Mouse (Mus musculus) megakaryocyte-erythroid progenitor cell, adult 5-6 weeks (primary cell): ENCODE measurements at regions not wholly inside any gene's neighbourhood (a gene's known extent, or its start where the extent isn't known, plus 50 kb on each side); places are given as distances from the start of the nearest gene placed in this dataset.
"Not testable (repeated sequence)": the region's sequence is repeated elsewhere in the genome, so short reads cannot be mapped to it uniquely, and the experiment has no call there.

Experiments used
- ATAC-seq: replicated peaks from 2 replicates; pipeline ENCODE4 v1.8.0; 2016; ENCODE audit warnings: mild to moderate bottlenecking, inconsistent platforms; ENCODE audit not compliant: severe bottlenecking, poor library complexity, low FRiP score, low TSS enrichment

- no peak for ATAC-seq
These were observed 130.0 kb upstream of the Ubl3 start for GRCm38 (mm10) chr5:148682553-148682952.

DNA sequence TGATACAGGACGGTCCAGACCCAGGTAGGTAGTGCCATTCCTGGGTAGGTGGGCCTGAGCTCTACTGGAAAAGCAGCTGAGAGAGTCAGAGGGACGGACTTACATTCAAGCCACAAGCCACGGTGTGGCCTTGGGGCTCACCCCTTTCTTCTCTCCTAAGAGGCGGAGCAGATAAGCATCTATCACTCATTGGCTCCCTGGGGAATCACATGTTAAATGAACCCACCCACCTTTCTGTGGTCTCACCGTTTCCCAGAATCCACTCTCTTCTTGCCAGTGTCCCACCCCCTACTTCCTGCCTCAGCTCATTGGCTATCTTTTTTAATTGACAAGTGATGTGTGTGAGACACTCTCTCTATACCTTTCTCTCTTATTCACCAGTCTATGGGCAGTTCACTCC is 127.8 kb upstream of the Ubl3 start:
- ATAC-seq = no peak

GRCm38 (mm10) chr5:148679586-148679985 is 127.0 kb upstream of the Ubl3 start:
- no peak for ATAC-seq

DNA sequence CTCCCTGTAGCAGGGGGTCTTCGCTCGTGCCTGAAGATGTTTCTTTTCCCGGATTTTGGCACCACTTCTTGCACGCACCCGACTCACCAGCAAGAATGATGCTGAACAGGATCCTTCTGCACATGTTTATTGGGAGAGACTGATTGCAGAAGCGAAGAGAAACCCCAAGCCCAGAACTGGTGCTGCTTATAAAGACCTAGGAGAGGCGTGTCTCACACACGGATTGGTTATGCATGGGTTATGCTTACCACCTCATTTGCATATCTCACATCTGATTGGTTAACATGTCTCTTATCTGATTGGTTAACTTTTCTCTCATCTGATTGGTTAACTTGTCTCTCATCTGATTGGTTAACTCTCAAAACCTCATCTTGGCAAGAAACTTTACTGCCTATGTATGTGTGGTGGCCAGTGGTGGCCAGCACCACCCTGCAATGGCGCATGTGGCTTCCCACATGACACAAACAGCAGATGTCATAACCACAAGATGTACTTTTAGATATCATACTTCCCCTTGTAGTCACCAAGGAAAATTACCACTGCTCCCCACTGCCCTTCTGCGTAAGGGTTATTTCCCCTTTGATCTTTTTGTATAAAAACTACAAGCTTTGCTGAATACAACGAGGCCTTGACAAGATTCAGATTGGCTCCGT is 125.8 kb upstream of the Ubl3 start:
- not testable (repeated sequence) for ATAC-seq

DNA sequence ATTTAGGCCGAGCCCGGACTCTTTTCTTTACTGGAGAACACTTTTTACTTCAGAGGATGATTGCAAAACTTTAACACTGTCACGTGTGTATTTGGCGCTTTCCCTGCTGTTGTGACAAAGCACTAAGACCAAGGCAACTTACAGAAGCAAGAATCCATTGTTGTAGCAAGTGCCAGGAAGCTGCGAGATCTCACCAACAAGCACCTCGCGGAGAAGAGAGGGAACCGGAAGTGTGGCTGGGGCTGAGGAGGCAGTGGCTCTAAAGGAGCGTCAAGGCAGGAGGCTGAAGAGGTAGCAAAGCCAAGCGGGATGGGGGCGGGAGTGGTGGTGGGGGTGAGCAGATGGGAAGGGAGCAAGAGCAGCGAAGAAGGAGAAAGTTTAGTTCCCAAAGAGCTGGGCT is 121.7 kb upstream of the Ubl3 start:
- ATAC-seq = no peak

DNA sequence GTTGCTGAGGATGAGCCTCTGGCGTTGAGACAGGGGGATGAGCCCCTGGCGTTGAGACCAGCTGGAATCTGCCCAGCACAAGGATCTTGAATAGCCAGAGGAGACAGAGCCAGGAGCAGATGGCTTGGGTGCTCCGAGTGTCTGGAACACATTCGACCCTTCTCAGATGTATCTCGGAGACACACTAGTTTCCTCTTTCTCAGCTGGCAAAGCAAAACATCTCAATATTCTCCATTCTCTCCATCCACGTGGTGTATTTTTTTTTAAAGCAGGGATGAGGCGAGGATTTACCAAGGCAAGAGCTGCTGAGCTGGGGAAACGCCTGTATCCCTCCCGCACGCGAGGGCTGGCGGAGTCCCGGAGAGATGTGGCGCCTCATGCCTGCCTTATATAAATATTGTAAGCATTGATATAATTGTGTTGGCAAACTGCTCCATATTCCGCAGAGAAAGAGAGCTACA is 109.7 kb upstream of the Ubl3 start:
- no peak for ATAC-seq

GRCm38 (mm10) chr5:148661120-148661519 is 108.5 kb upstream of the Ubl3 start:
- no peak for ATAC-seq

DNA sequence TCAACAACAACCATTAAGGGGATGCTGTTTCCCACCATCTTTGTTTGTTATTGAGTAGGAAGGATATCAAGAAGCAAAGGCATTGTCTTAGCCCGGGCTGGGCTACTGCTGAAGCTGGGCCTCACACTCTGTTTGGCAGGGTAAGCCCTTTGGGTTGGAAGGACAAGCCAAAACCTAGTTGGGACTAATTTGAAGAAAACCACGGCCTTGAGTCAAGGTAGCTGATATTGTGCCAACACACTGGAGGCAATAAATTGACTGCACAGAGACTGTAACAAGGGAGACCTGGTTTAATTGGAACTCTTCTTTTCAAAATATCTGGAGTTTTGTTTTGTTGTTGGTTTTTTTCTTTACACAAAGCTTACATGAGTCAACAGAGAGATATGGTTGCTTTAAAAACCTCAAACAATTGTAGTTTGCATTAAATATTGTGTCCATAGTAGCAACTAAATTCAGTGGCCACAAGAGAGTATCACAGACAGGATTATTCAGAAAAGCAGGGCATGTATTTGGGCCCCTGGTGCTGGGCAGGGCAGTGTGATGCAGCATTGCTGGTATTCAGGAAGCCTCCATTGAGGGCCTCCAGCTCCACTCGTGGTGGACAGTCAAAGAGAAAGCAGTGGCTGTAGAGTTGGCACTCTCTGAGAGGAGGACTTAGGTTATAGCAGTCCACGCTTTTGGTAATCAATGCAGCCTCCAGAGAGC is 105.5 kb upstream of the Ubl3 start:
- no peak for ATAC-seq

DNA sequence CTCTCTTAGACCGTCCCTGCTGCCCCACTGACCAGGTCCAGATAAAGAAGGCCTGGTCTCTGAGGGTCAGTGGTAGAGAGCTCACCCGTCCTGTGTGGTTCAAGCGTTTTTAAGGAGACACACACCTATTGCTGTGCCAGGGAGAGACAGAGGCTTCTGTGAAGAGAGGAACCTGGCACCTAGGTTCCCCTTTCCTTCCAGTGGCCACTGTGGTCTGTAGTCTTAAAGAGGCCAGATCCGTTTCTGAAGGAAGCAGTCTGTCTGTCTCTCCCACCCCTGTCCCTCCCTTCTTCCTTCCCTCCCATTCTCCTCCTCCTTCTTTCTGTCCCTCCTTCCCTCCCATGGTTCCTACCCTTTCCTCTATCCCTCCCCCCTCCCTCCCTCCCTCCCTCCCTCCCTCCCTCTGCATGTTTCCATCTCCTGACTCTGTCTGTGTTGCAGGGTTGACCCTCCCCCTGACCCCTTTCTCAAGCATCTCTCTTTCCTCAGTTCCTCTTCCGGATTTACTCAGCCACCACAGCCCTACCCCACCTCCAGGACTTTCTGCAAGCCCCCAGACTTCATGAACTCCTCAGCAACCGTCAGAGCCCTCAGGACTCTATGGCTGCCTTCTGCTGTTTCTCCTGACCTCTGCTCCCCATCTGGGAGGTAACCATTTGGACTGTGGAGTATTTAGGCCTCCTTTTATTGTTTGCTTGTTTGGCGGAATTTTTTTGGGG is 100.1 kb upstream of the Ubl3 start:
- ATAC-seq = no peak

GRCm38 (mm10) chr5:148651736-148652135 is 99.1 kb upstream of the Ubl3 start:
- ATAC-seq = no peak

DNA sequence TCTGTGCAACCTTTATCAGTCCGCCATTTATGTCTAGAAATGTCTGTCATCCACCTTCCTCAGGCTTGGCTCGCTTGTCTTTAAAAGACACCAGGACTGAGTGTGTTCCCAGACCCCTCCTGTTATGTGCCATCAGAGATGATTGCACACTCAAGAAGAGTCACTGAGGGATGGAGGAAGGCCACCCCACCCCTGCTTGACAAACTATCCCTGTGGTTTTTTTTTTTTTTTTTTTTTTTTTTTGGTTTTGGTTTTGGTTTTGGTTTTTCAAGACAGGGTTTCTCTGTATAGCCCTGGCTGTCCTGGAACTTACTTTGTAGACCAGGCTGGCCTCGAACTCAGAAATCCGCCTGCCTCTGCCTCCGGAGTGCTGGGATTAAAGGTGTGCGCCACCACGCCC is 97.0 kb upstream of the Ubl3 start:
- not testable (repeated sequence) for ATAC-seq

DNA sequence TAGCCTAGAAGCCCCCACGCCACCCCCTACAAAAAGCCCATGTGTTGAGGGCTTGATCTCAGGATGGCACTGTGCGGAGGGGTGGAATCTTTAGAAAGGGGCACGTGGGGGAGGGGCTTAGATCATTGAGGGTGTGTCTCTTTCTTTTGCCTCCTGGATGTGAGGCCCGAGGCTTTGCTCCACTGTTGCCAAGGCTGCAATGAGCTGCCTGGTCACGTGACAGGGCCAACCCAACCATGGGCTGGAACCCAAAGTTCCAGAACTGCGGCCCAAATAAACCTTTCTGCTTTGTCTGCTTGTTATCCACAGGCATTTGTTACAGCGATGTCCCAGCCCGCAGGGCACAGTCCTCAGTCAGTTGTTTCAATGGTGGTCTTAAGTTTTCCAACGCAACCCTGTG is 96.5 kb upstream of the Ubl3 start:
- ATAC-seq = no peak

GRCm38 (mm10) chr5:148647644-148648043 is 95.1 kb upstream of the Ubl3 start:
- no peak for ATAC-seq

GRCm38 (mm10) chr5:148645772-148646171 is 93.2 kb upstream of the Ubl3 start:
- no peak for ATAC-seq

GRCm38 (mm10) chr5:148645191-148645681 is 92.6 kb upstream of the Ubl3 start:
- no peak for ATAC-seq

- no peak for ATAC-seq
These were observed 91.8 kb upstream of the Ubl3 start for GRCm38 (mm10) chr5:148644345-148644744.

- ATAC-seq = no peak
These were observed 89.2 kb upstream of the Ubl3 start for GRCm38 (mm10) chr5:148641652-148642395.

DNA sequence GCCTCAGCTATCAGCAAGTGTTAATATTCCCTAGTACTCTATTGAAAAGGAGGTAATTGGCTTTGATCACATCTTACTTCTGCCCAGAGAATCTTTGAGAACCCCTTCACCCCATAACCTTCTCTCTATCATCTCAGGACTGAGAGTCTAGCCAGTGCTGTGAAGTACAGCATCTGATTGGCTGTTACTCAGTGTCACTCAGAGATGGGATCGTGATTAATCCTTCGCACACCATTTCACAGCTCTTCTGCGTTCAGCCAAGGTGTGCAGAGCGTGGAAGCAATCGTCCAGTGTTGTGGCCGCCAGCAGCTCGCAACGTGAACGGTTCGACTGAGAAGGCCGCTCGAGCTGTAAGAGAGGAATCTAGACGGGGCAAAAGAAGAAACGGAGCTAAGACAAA is 87.9 kb upstream of the Ubl3 start:
- ATAC-seq = no peak

DNA sequence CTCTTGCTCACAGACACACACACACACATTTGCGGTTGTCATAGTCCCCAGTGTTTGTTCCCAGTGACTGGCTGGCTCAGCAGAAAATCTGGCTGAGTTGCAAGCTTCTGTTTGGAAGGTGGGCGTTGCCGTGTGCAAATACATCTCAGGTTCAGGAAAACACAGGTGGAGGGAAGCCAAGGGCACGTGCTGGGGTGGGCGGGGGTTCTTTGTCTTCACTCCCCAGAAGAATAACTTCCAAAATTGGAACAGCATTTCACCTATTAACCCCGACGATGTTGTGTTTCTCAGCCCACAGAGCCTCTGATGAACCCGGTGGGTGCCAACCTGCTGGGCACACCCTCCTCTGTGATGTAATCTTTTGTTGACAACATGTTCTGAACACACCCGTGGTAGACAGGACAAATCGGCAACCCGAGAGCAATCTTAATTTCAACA is 82.3 kb upstream of the Ubl3 start:
- no peak for ATAC-seq

DNA sequence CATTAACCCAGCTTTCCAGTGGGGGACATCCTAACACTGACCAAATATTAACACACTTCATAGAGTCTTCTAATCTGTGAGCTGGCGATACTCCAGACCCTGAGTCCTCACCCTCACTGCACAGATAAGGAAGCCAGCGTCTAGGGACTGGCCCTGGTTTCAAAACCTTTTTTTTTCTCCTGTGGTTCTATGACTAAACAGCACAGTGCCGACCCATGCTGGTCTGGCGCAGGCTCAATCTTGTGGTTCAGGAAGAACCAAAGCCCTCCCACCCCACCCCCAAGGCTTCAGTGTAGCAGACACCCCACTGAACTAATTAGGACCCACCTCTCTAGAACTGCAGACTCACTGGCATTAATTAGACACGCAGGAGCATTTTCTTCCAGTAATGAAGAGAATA is 81.4 kb upstream of the Ubl3 start:
- no peak for ATAC-seq
